Mouse (Mus musculus) liver, adult 2 months (tissue): ENCODE results near the gene Aicda. TPM values are rescaled to one million over a fixed set of nuclear protein-coding genes. Genes with fewer than 3 reads are reported as not detected.

Source experiments
- DNase-seq: peaks from one replicate; pipeline ENCODE4 v3.0.0-alpha.2; 2011; ENCODE audit warnings: low read depth, low spot score; ENCODE audit errors: extremely low read depth
- H3K27ac ChIP-seq: fragments of 200-500 bp; replicated peaks from 2 replicates; pipeline ENCODE4 v1.5.1; 2012; ENCODE audit warnings: low read depth, mild to moderate bottlenecking, control low read depth, inconsistent platforms, low read length; ENCODE audit not compliant: insufficient read depth
- H3K27me3 ChIP-seq: fragments of 200-500 bp; 2 replicates; pipeline ENCODE4 v1.6.1; 2012; ENCODE audit warnings: mild to moderate bottlenecking, moderate library complexity, low read length, inconsistent platforms; ENCODE audit not compliant: control insufficient read depth, insufficient read depth
- H3K36me3 ChIP-seq: fragments of 200-500 bp; 2 replicates; pipeline ENCODE4 v1.6.1; 2012; ENCODE audit warnings: low read length, inconsistent platforms; ENCODE audit not compliant: control insufficient read depth, insufficient read depth
- H3K4me1 ChIP-seq: fragments of 200-500 bp; 2 replicates; pipeline ENCODE4 v1.6.1; 2011; ENCODE audit warnings: low read length; ENCODE audit not compliant: control insufficient read depth, insufficient read depth
- H3K4me3 ChIP-seq: fragments of 200-500 bp; 2 replicates; pipeline ENCODE4 v1.5.1; 2011; ENCODE audit warnings: low read depth, mild to moderate bottlenecking, control low read depth, low read length, moderate library complexity; ENCODE audit not compliant: insufficient read depth
- H3K79me2 ChIP-seq: fragments of 200-500 bp; 2 replicates; pipeline ENCODE4 v1.6.1; 2012; ENCODE audit warnings: inconsistent platforms, mild to moderate bottlenecking, low read length, moderate library complexity; ENCODE audit not compliant: control insufficient read depth, insufficient read depth
- H3K9ac ChIP-seq: fragments of 200-500 bp; 2 replicates; pipeline ENCODE4 v1.6.1; 2012; ENCODE audit warnings: low read depth, mild to moderate bottlenecking, control low read depth, inconsistent platforms, low read length
- CTCF ChIP-seq: fragments of 200-500 bp; IDR thresholded peaks from 2 replicates; pipeline ENCODE4 v1.5.1; 2011; ENCODE audit warnings: low read depth, low read length, control low read depth
- POLR2A ChIP-seq: fragments of 200-500 bp; IDR thresholded peaks from 2 replicates; pipeline ENCODE4 v1.6.1; 2011; ENCODE audit warnings: low read length, control low read depth; ENCODE audit not compliant: insufficient read depth; ENCODE audit errors: extremely low read depth
- WGBS: fragments of 180-500 bp; shearing (Covaris S2); methylation state at CpG from one replicate; pipeline ENCODE4 v1.1.7; 2018; 5-methylcytosine and 5-hydroxymethylcytosine counted together
- polyA plus RNA-seq: library from polyadenylated mRNA; depleted of rRNA; stranded (reverse); fragments of >200 nt; gene quantifications from 2 replicates; pipeline ENCODE4 v1.2.3, GENCODE M21; 2012; rRNA removed
- total RNA-seq: library from RNA; depleted of rRNA; stranded (reverse); fragments of >200 nt; gene quantifications from 2 replicates; pipeline ENCODE4 v1.2.3, GENCODE M21; 2014; rRNA removed

Aicda gene
- total and polyA plus RNA-seq, 2 experiments, result not detected

DNA sequence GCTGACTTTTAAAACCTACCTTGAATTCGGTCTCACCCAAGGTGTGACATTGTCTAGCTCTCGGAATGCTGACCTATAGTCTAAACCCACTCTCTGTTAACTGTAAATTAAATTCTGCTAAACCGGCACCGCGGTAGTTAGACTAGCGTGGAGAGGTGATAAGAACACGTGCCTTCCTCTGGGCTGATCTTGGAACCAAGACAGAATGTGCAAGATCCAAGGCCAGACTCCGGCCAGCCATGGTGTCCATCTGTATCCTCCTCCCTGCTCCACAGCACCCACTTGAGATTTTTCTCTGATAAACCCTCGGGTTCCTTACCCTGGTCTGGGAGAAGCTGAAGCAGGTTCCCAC, 55.8 kb downstream of the Aicda start:
- Histone ChIP-seq H3K36me3 (no peaks in the 10 kb centered on the region), H3K27me3 (no peaks in the 10 kb centered on the region; the same call in 1 of the 2 replicates), H3K4me1 (no peaks in the 10 kb centered on the region), H3K4me3 (no peak overlapping the region), H3K9ac (no peak overlapping the region), H3K79me2 (no peaks in the 10 kb centered on the region), H3K27ac (no peak overlapping the region)
- 49% methylated on average over 9 of the region's 9 CpGs for WGBS
- TF ChIP-seq POLR2A (no peak), CTCF (no peak)
- no peak for DNase-seq

DNA sequence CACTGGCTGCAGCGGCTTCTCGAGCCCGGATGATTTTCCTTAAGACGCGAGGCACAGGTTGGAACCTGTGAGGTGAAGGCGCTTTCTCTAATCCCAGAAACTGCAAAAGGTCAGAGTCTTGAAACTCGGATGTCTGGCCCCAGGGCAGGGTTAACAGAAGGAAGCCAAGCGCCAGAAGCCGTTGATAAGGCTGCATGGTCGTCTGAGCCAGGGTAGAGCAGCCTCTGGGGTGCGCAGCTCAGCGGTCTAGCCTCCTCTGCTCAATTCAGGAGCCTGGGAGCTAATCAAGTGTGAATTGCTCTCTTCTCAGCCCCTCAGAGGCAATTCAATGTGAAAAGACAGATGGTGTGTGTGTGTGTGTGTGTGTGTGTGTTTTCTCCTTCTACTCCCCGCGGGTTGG, 56.2 kb downstream of the Aicda start, which contains the start of gene Gdf3:
Gdf3 (minus strand) TSS at position 317 of the 400 bp plus-strand sequence.
- Histone ChIP-seq H3K27me3 (peaks cover 2% of the 10 kb centered on the region; the same call in 1 of the 2 replicates), H3K9ac (no peak within 1 kb of the TSS), H3K79me2 (no peaks in the 10 kb centered on the region), H3K27ac (no peak within 1 kb of the TSS), H3K36me3 (no peaks in the 10 kb centered on the region), H3K4me3 (no peak within 1 kb of the TSS), H3K4me1 (no peaks in the 10 kb centered on the region)
- 62% methylated on average over 14 of the region's 14 CpGs for WGBS
- DNase-seq, result no peak
- TF ChIP-seq POLR2A (no peak), CTCF (no peak)

DNA sequence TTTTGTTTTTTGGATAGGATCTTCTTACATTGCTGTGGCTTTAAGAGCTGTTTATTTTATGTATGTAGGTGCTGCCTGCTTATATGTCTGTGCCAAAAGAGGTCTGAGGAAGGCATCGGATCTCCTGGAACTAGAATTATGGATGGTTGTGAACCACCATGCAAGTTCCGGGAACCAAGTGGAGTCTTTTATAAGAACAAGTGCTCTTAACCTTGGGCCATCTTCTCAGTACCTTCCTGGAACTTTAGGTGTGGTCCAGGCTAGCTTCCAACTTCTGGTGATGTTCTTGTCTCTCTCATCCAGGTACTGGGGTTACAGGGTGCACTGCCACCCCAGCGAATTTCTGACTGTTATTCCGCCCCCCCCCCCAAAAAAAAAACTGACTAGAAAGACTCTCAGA, 58.8 kb downstream of the Aicda start:
- WGBS, result 89% methylated on average over 4 of the region's 4 CpGs
- Histone ChIP-seq H3K9ac (no peak overlapping the region), H3K27ac (no peak overlapping the region), H3K79me2 (no peaks in the 10 kb centered on the region), H3K4me3 (no peak overlapping the region), H3K36me3 (no peaks in the 10 kb centered on the region), H3K27me3 (peaks cover 3% of the 10 kb centered on the region; the same call in 1 of the 2 replicates), H3K4me1 (peaks cover 5% of the 10 kb centered on the region)
- TF ChIP-seq CTCF, result no peak
- TF ChIP-seq POLR2A, result no peak
- no peak for DNase-seq

Other genes with a start within 250 kb of the Aicda start
- 95.0 and 104 TPM in 2 replicates for gene M6pr, start 245.1 kb upstream of the Aicda start, total RNA-seq
- gene M6pr, start 245.1 kb upstream of the Aicda start, polyA plus RNA-seq, result 46.4 and 51.2 TPM in 2 replicates
- 0.74 and 0.94 TPM in 2 replicates for gene Phc1, start 213.2 kb upstream of the Aicda start, total RNA-seq
- gene Phc1, start 213.2 kb upstream of the Aicda start, polyA plus RNA-seq, result 2.7 and 5.8 TPM in 2 replicates
- gene Rimklb, start 55.0 kb upstream of the Aicda start, total RNA-seq, result not detected in 2 replicates
- gene Rimklb, start 55.0 kb upstream of the Aicda start, polyA plus RNA-seq, result not detected in 2 replicates
- 0.18 and 0.47 TPM in 2 replicates for gene Mfap5, start 48.0 kb upstream of the Aicda start, total RNA-seq
- 0.31 TPM in 1 of 2 replicates, not detected in the other for gene Mfap5, start 48.0 kb upstream of the Aicda start, polyA plus RNA-seq
- gene Apobec1, start 48.6 kb downstream of the Aicda start, total RNA-seq, result 17.3 and 21.9 TPM in 2 replicates
- gene Apobec1, start 48.6 kb downstream of the Aicda start, polyA plus RNA-seq, result 16.3 and 18.2 TPM in 2 replicates
- gene Gdf3, start 56.3 kb downstream of the Aicda start, total RNA-seq, result not detected in 2 replicates
- gene Gdf3, start 56.3 kb downstream of the Aicda start, polyA plus RNA-seq, result 0.05 TPM in 1 of 2 replicates, not detected in the other
- not detected in 2 replicates for gene Dppa3, start 72.6 kb downstream of the Aicda start, total RNA-seq
- gene Dppa3, start 72.6 kb downstream of the Aicda start, polyA plus RNA-seq, result not detected in 2 replicates
- gene Nanog, start 153.7 kb downstream of the Aicda start, total RNA-seq, result not detected in 2 replicates
- gene Nanog, start 153.7 kb downstream of the Aicda start, polyA plus RNA-seq, result not detected in 2 replicates
- 0.28 and 0.40 TPM in 2 replicates for gene Slc2a3, start 247.8 kb downstream of the Aicda start, total RNA-seq
- 0.22 and 0.66 TPM in 2 replicates for gene Slc2a3, start 247.8 kb downstream of the Aicda start, polyA plus RNA-seq